Mouse (Mus musculus): ENCODE results near the gene Gltpd2.

Gene Gltpd2

GRCm38 (mm10) chr11:70563470-70564275 is 44.7 kb downstream of the Gltpd2 start:
- DNase-seq (ENCODE audit: low read depth, low spot score) = no peak

GRCm38 (mm10) chr11:70564276-70564873 is 45.4 kb downstream of the Gltpd2 start:
- no peak for DNase-seq (ENCODE audit: low read depth, low spot score)

GRCm38 (mm10) chr11:70566586-70566985 is 47.6 kb downstream of the Gltpd2 start:
- DNase-seq (ENCODE audit: low read depth, low spot score) = no peak
